In genomic region chr3:90069688-90070087, GRCm38 (mm10) we compare ENCODE assay signal across 24 mouse cellular contexts. TPM values are rescaled to one million over a fixed set of nuclear protein-coding genes. Genes with fewer than 3 reads are reported as not detected.
"Had no signal": no experiment of that assay in that cellular context is flagged by ENCODE, and none has a peak within 500 bp of the region (broad histone marks: within the 10 kb centered on the region; RNA-seq: fewer than 3 reads in every experiment).

No protein-coding gene starts in this region.

- H3K9me3 ChIP-seq: heart, embryonic 10.5 days; heart, embryonic 12.5 days; hindbrain, embryonic 10.5 days; hindbrain, embryonic 12.5 days; intestine, embryonic 15.5 days; limb, embryonic 10.5 days; limb, embryonic 12.5 days had no signal

- H3K9ac ChIP-seq: heart, embryonic 12.5 days; hindbrain, embryonic 12.5 days; hindbrain, embryonic 14.5 days; intestine, embryonic 15.5 days; limb, embryonic 12.5 days had no signal

- H3K4me3 ChIP-seq: gastrocnemius, adult 2 months; heart, embryonic 10.5 days; heart, embryonic 12.5 days; hindbrain, embryonic 10.5 days; hindbrain, embryonic 12.5 days; intestine, embryonic 15.5 days; layer of hippocampus, adult 2 months; left cerebral cortex, adult 2 months; limb, embryonic 10.5 days; limb, embryonic 12.5 days had no signal

- H3K4me2 ChIP-seq: heart, embryonic 12.5 days; hindbrain, embryonic 12.5 days; hindbrain, embryonic 14.5 days; intestine, embryonic 15.5 days; limb, embryonic 12.5 days had no signal

- H3K27ac ChIP-seq: gastrocnemius, adult 2 months; heart, embryonic 10.5 days; hindbrain, embryonic 10.5 days; hindbrain, embryonic 12.5 days; hindbrain, embryonic 14.5 days; intestine, embryonic 15.5 days; kidney, postnatal 0 days; layer of hippocampus, adult 2 months; left cerebral cortex, adult 2 months; limb, embryonic 10.5 days; limb, embryonic 12.5 days had no signal

- H3K36me3 ChIP-seq: intestine, embryonic 15.5 days had no signal

- H3K4me1 ChIP-seq: hindbrain, embryonic 10.5 days; hindbrain, embryonic 12.5 days; intestine, embryonic 15.5 days; limb, embryonic 10.5 days; limb, embryonic 12.5 days had no signal

- DNase-seq: gastrocnemius, adult 2 months; gastrocnemius, postnatal 10 days; gastrocnemius, postnatal 25 days; heart, adult 18-20 months; heart, postnatal 10 days; heart, postnatal 4 days; kidney, adult 18-20 months; kidney, adult 8-10 months; kidney, postnatal 25 days; kidney, postnatal 4 days had no signal

- ATAC-seq: hindbrain, embryonic 16.5 days; inflammation-experienced regulatory T-cells, adult 6 months; intestine, embryonic 15.5 days; intestine, postnatal 0 days had no signal

- H3K27me3 ChIP-seq: heart, embryonic 12.5 days; hindbrain, embryonic 12.5 days; intestine, embryonic 15.5 days; limb, embryonic 12.5 days had no signal

RNA-seq across cellular contexts. Expression of gene Nup210l, which starts 34.2 kb away (rescaled TPM):
- polyA plus RNA-seq: intestine, postnatal 0 days had no signal
